Mouse (Mus musculus) heart, adult 11 months (tissue): Measurements from ENCODE around the gene Ap5m1.

Experiments
- DNase-seq: peaks from one replicate; pipeline ENCODE4 v3.0.0; 2022

Gene Ap5m1

DNA sequence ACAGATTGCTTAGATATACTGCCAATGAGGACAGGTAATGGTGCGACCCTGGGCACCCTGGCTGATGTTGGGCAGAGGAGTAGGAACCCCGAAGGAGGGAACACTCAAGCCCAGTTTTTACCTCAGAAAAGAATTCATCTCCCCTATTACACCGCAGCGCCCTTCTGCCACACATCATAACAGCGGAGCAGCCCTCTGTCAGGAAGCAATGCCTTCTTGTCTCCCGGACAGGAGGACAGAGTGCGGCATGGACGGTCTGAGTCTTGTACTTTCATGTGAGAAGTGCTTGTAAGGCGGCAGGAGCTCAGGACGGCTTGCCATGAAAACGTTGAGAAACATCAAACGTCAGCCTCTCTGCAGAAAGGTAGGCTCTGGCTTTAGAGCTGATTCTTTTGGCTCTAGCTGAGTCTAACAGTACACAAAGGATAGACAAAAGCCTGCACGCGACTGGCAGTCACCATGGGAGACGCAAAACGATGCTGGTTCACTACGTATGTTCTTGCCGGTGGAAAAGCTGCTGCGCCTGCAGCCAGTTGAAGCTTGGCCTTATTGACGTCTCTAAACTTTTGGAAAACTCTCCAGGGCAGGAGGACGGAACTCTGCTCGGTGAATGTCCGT is 61.4 kb downstream of the Ap5m1 start:
- DNase-seq, result peak; percentile 65

- peak; percentile 16 for DNase-seq
Measured at GRCm38 (mm10) chr14:49128544-49129263, 62.8 kb downstream of the Ap5m1 start.

GRCm38 (mm10) chr14:49132391-49132790 is 66.5 kb downstream of the Ap5m1 start:
- peak; percentile 51 for DNase-seq

- DNase-seq, result peak; percentile 43
Measured at GRCm38 (mm10) chr14:49138171-49138570, 72.3 kb downstream of the Ap5m1 start.

DNA sequence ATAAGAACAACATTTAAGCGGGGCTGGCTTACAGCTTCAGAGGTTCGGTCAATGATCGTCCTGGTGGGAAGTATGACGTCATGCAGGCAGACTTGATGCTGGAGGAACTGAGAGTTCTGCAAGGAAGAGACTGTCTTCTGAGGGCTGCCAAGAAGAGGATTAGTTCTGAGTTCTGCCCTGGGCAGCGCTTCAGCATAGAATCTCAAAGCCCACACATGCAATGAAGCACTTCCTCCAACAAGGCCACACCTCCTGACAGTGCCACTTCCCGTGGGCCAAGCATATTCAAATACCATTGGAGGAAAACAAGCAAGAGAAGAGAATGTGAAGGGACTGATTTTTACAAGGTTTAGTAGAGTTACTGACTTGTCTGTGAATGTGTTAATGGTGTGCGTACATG is 74.9 kb downstream of the Ap5m1 start:
- DNase-seq, result peak; percentile 79
